Mouse (Mus musculus) thymus, postnatal 25 days (tissue): ENCODE results near the gene 2410004P03Rik.
A peak's percentile ranks its signal among the peaks of the same experiment; 100 is the strongest.

Experiments used
- DNase-seq: peaks from one replicate; pipeline ENCODE4 v3.0.0; 2022

Gene 2410004P03Rik

DNA sequence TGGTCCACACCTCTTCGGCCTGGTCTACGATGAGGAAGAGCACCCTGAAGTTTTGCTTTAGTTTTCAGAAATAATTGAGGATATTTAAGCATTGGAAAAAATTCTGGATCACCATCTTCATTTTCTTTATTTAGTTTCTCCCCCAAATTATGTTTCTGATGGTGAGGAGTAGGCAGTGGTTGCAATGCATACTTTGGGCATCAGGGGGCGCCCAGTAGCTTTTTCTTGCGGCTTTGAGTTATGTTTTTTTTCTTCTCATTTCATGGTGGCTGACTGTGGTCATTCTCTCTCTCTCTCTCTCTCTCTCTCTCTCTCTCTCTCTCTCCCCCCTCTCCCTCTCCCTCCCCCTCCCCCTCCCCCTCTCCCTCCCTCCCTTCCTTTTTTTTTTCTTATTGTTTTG is 6.9 kb upstream of the 2410004P03Rik start:
- DNase-seq = peak; percentile 62

DNA sequence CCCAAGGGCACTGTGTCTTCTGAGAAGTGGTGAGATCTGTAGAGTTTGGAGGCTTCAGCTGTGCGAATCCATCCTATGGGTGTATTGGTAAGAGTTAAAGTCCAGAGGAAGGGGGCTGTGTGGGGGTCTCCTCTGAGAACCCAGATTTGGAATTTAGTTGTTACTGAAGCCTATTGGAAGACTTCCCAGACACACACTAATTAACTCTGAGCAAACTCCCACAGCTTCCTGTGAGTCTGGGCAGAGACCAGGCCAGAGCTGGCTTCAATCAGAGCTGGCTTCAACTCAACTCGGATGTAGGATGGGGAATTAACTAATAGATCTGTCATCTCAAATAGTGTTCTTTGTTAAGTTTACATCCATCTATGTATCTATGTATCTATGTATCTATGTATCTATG is 4.2 kb upstream of the 2410004P03Rik start:
- no peak for DNase-seq

GRCm38 (mm10) chr12:17012067-17012899 is 756 bp upstream of the 2410004P03Rik start:
- DNase-seq = no peak

DNA sequence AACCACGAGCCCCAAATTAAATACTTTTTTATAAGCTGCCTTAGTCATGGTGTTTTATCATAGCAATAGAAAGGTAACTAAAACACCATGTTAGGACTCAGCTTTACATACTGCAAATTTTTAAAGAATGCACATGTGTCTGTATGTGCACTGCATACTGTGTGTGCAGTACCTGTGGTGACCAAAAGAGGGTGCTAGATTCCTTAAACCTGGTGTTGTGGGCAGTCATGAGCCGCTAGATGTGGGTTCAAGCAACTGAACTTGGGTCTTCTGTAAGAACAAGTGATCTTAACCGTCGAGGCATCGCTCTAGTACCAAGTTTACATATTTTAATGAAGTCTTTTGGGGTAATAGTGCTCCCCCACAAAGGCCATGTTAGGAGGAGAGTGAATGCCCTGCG is 2.1 kb downstream of the 2410004P03Rik start:
- no peak for DNase-seq

DNA sequence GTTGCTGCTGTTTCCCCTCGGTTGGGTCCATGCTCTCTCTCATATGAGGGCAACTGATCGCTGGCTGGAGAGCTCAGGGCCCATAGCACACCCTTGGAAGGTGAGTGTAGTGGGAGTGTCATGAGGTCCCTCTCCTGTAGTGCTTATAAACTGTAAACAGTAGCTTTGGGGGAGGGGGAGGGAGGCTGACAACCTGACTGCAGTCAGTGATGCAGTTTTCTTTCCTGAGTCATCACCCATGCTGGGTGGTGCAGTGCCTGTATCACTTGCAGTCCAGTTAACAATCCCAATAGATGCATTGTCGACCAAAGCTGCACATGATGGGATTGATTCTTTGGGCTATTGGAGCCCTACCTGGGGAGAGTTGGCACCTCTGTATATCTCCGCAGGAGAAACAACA is 10.3 kb downstream of the 2410004P03Rik start:
- DNase-seq = no peak

- DNase-seq = peak; percentile 36
Observed at GRCm38 (mm10) chr12:17000628-17001027, 10.9 kb downstream of the 2410004P03Rik start.

GRCm38 (mm10) chr12:16999739-17000497 is 11.6 kb downstream of the 2410004P03Rik start, which contains the start of gene Pqlc3:
Gene Pqlc3, minus strand, starts transcription at chr12:17000408.
- peak; percentile 93 for DNase-seq

GRCm38 (mm10) chr12:16999146-16999545 is 12.4 kb downstream of the 2410004P03Rik start:
- no peak for DNase-seq

DNA sequence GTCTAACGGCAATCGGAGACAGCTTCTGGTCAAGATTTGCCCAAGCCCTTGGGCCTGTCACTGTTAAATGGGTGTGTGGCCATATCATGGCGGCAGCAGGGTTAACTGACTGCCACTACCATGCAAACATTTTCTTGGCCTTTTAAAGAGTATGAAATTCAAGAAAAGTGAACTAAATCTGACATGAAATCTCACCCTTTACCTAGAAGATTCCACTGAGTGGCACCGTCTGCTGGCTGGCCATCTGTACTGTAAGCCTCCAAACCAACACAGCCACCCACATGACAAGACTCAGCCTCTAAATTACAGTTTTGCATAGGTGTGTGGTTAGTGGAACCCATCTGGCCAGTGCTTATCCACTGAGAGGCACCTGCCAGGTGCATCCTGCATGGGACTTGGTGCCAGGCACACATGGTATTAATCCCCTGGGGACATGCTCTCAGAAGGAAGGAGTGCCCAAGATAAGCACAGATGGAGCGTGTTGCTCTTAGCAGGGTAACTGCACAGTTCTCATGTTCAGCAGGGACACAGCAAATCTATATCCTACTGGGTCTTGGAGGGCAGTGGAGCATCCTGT is 14.6 kb downstream of the 2410004P03Rik start:
- DNase-seq = no peak

- DNase-seq = no peak
Observed at GRCm38 (mm10) chr12:16996281-16996680, 15.2 kb downstream of the 2410004P03Rik start.

- no peak for DNase-seq
Observed at GRCm38 (mm10) chr12:16994291-16994690, 17.2 kb downstream of the 2410004P03Rik start.

GRCm38 (mm10) chr12:16992355-16992754 is 19.2 kb downstream of the 2410004P03Rik start:
- no peak for DNase-seq

- DNase-seq = no peak
Observed at GRCm38 (mm10) chr12:16991376-16991775, 20.2 kb downstream of the 2410004P03Rik start.

GRCm38 (mm10) chr12:16985778-16986177 is 25.7 kb downstream of the 2410004P03Rik start:
- DNase-seq = no peak

DNA sequence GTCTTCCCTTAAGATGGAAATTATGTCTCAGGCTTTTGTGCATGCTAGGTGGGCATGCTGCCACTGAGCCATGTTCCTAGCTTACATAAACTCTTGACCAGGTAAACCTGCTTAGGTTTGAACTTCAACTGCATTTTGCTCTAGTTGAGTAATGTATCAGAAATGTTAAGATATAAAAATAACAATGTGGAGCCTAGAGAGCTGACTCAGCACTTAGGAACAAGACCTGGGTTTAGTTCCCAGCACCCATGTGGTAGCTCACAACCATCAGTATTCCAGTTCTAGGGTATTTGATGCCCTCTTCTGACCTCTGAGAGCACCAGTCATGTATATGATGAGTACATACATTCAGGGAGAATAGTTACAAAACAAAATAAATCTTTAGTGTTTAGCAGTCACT is 34.4 kb downstream of the 2410004P03Rik start:
- DNase-seq = no peak

GRCm38 (mm10) chr12:16966811-16967210 is 44.7 kb downstream of the 2410004P03Rik start:
- DNase-seq = no peak

- no peak for DNase-seq
Observed at GRCm38 (mm10) chr12:16963354-16963753, 48.2 kb downstream of the 2410004P03Rik start.

DNA sequence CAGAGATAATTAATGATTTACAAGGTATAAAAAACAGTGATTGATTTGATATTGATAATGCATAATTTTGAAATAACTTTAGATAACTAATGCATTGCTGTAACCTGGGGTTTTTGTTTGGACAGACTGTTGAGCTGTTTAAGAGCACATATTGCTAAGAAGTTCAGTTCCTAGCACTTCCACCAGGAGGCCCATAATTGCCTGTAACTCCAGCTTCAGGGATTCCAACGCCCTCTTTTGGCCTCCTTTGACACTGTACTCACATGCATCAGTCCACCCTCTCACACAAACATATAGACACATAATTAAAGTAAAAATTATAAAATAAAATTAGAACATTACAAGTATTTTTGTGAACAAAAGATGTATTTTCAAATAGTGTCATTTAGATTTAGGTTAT is 52.7 kb downstream of the 2410004P03Rik start:
- peak; percentile 16 for DNase-seq
